Mouse (Mus musculus) cerebellum, adult 2 months (tissue): Measurements from ENCODE around the gene Gm20489.

Source experiments
- CTCF ChIP-seq: fragments of 200-500 bp; IDR thresholded peaks from 2 replicates; pipeline ENCODE4 v1.5.1; 2011; ENCODE audit warnings: low read depth, mild to moderate bottlenecking, control low read depth, low read length, moderate library complexity, borderline replicate concordance; ENCODE audit not compliant: insufficient read depth
- POLR2A ChIP-seq: fragments of 200-500 bp; IDR thresholded peaks from 2 replicates; pipeline ENCODE4 v1.6.1; 2011; ENCODE audit warnings: low read length, control low read depth, borderline replicate concordance; ENCODE audit not compliant: insufficient read depth

- TF ChIP-seq CTCF: no peak
- TF ChIP-seq POLR2A: no peak
Observed at GRCm38 (mm10) chrX:101222796-101223162, 46.0 kb downstream of the Gm20489 start.
